Mouse (Mus musculus): ENCODE data around the gene Lmo1.
"Not testable (repeated sequence)": the region's sequence is repeated elsewhere in the genome, so short reads cannot be mapped to it uniquely, and the experiment has no call there.

Lmo1 gene

DNA sequence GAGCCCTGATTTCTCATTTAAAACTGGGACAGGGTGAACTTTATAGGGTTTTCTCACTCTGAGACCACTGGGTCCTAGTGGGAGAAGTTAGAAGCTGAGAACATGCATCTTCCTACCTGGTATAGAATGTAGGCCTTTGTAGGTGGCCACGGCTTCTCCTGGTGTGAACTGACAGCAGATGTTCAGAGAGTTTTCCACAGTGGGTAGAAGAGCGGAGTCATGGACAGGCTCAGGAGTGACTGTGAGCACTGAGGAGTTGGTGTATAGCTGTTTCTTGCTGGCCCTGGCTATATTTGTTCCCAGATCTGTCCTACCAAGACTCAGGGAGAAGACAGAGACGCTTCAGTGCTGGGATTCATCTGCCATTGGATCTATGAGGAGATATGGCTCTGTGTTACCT is 73.8 kb downstream of the Lmo1 start:
- no peak for DNase-seq

DNA sequence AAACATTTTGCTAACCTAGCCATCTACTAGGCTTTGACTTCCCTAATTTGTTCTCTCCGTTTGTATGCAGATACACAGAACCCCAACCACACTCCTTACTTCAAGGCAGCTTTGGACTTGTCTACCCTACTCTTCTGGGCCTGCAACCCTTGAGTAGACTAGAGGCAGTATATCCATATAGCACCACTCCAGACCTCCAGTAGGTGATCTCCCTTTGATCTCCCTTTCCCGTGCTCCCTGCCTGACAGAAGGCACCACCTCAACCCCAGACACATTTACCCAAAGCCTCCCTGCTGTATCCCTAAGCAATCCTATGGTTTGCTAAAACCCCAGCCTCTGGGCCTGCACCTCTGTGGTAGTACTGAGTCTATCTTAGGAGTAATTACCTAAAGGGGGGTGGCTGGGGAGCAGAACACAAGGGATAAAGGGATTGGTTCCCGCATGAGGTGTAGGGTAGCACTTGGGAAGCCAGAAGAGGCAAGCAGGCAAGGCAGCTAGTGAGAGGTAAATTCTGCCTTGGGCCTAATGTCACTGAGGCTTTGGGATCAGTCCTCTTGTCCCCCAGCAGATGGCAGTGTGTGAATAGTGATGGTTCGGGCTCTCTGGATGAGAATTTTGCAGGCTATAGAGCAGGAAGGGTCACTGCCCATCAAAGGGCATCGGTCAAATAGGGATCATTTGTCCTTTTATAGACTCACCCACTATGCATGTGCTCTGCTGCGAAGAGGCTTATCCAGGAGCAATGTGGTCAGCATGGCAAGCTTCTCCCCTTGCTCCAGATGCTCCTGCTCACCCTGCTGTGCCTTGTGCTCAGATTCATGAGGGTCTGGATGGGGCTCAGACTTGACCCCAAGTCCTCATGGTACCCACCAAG is 76.6 kb downstream of the Lmo1 start:
- DNase-seq = peak; percentile 19

DNA sequence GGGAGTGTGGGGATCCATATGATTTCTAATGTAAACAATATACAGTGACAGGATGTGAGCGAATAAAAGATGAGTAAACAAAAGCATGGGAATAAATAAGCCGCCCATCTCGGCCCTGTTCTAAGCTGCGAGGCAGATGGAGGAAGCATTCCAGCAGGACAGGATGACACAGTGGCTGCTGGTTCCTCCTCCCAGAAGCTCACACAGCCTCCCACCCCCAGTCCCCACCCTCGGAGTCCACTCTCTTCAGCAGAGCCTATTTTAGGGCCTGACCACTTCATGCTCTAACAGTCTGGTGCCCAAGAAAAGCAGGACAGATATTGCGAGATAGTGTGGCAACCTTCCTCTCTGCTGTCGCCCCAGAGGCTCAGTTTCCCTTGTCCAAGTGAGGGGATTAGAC is 77.8 kb downstream of the Lmo1 start:
- DNase-seq = no peak

DNA sequence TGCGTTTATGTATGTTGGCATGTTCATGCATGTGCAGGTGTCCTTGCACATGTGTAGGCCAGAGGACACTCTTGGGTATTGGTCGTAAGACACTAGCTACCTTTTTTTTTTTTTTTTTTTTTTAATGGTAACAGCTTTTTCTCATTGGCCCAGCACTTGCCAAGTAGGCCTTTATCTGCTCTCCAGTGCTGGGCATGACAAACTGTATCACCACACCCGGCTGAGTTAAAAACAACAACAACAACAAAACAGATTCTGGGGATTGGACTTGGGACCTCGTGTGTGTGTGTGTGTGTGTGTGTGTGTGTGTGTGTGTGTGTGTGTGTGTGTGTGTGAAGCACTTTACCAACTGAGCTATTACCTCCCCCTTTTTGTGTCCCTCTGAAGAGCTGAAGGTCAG is 78.4 kb downstream of the Lmo1 start:
- DNase-seq = no peak

DNA sequence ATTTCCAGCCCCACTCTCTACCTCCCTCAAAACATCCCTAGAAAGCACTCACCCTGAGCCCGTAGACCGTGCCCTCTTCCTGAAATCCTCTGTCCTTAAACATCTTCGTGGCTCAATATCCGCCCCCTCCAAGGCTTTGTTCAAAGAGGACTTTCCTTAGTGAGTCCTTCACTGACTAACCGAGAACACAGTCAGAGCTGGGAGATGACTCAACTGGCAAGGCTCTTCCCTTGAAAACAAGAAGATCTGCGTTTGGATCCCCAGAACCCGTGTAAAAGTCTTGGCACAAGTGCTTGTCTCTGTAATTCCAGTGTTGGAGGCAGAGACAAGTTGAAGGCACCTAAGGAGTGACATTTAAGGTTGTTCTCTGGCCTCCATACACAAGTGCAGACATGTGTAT is 80.7 kb downstream of the Lmo1 start:
- DNase-seq = no peak

DNA sequence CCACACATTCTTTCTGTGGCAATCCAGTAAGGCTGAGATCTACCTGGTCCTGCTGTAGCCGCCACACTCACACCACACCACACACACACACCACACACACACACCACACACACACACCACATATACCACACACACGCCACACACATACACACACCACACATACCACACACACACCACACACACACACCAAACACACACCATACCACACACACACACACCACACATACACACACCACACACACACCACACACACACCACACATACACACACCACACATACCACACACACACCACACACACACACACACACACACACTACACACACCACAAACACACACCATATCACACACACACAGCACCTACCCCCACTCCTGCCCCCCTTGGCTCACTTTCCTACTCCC is 83.7 kb downstream of the Lmo1 start:
- DNase-seq = not testable (repeated sequence)
